In genomic region chr3:108898640-108899039, GRCm38 (mm10) we compare ENCODE assay signal across 22 mouse cellular contexts. TPM values are rescaled to one million over a fixed set of nuclear protein-coding genes. Genes with fewer than 3 reads are reported as not detected.
"Had no signal": no experiment of that assay in that cellular context is flagged by ENCODE, and none has a peak within 500 bp of the region (broad histone marks: within the 10 kb centered on the region; RNA-seq: fewer than 3 reads in every experiment).

No protein-coding gene starts in this region.

- H3K4me2 ChIP-seq: limb, embryonic 12.5 days; liver, embryonic 13.5 days; lung, embryonic 15.5 days; midbrain, embryonic 12.5 days; neural tube, embryonic 15.5 days; stomach, embryonic 15.5 days had no signal

- H3K27ac ChIP-seq: limb, embryonic 12.5 days; liver, embryonic 13.5 days; lung, embryonic 15.5 days; midbrain, embryonic 12.5 days; neural tube, embryonic 15.5 days; stomach, embryonic 15.5 days had no signal

- H3K9ac ChIP-seq: limb, embryonic 12.5 days; liver, embryonic 13.5 days; liver, postnatal 0 days; lung, embryonic 15.5 days; midbrain, embryonic 12.5 days; neural tube, embryonic 15.5 days; stomach, embryonic 15.5 days had no signal

- H3K4me1 ChIP-seq: limb, embryonic 12.5 days; lung, embryonic 15.5 days; midbrain, embryonic 12.5 days; neural tube, embryonic 15.5 days; stomach, embryonic 15.5 days had no signal

- H3K27me3 ChIP-seq: limb, embryonic 12.5 days; liver, embryonic 13.5 days; lung, embryonic 15.5 days; megakaryocyte, embryonic 14.5 days; midbrain, embryonic 12.5 days; neural tube, embryonic 15.5 days; stomach, embryonic 15.5 days had no signal

- H3K4me3 ChIP-seq: limb, embryonic 12.5 days; liver, embryonic 13.5 days; lung, embryonic 15.5 days; megakaryocyte, embryonic 14.5 days; midbrain, embryonic 12.5 days; neural tube, embryonic 15.5 days; stomach, embryonic 15.5 days had no signal

- H3K9me3 ChIP-seq: limb, embryonic 12.5 days; liver, embryonic 13.5 days; lung, embryonic 15.5 days; megakaryocyte, embryonic 14.5 days; midbrain, embryonic 12.5 days; neural tube, embryonic 15.5 days; stomach, embryonic 15.5 days had no signal

- DNase-seq: kidney, adult 8-10 months; kidney, postnatal 36 days; layer of hippocampus, adult 9-11 months; layer of hippocampus, postnatal 36 days; liver; liver, embryonic 13.5 days; liver, postnatal 0 days; lung, postnatal 14 days; thymus, postnatal 4 days had no signal

- ATAC-seq: liver, postnatal 0 days; midbrain, embryonic 16.5 days had no signal

RNA-seq across cellular contexts. Expression of gene Fndc7, which starts 8.8 kb away (rescaled TPM):
- total RNA-seq: left cerebral cortex, postnatal 36 days had no signal
- polyA plus RNA-seq: kidney, embryonic 16.5 days; midbrain, embryonic 12.5 days; neural tube, embryonic 11.5 days had no signal

RNA-seq across cellular contexts. Expression of gene Henmt1, which starts 41.0 kb away (rescaled TPM):
- polyA plus RNA-seq: liver, postnatal 0 days; macrophage had no signal

RNA-seq across cellular contexts. Expression of gene Gm9857, which starts 41.6 kb away (rescaled TPM):
- total RNA-seq: layer of hippocampus, adult 18-20 months; layer of hippocampus, postnatal 36 days; left cerebral cortex, postnatal 36 days had no signal
- polyA plus RNA-seq: kidney, embryonic 16.5 days; limb, embryonic 12.5 days; liver, embryonic 13.5 days; liver, postnatal 0 days; lung, embryonic 15.5 days; macrophage; midbrain, embryonic 12.5 days; midbrain, embryonic 16.5 days; neural tube, embryonic 11.5 days; neural tube, embryonic 15.5 days; thymus, postnatal 0 days had no signal
